Mouse (Mus musculus) embryonic facial prominence, embryonic 15.5 days (tissue): ENCODE data around the gene Cdkal1. TPM values are rescaled to one million over a fixed set of nuclear protein-coding genes. Genes with fewer than 3 reads are reported as not detected.

Experiments
- ATAC-seq: fragments of 200-750 bp; cut with Nextera tagmentation; 2 replicates; pipeline ENCODE4 v1.8.0; 2017; ENCODE audit warnings: low read depth, moderate TSS enrichment; ENCODE audit not compliant: insufficient number of reproducible peaks, low FRiP score, low TSS enrichment
- H3K27ac ChIP-seq: fragments of 300-500 bp; sonication (generic); replicated peaks from 2 replicates; pipeline ENCODE4 v1.5.1; 2015; ENCODE audit warnings: mild to moderate bottlenecking, inconsistent platforms
- H3K27me3 ChIP-seq: fragments of 300-500 bp; sonication (generic); 2 replicates; pipeline ENCODE4 v1.6.1; 2015; ENCODE audit warnings: inconsistent platforms
- H3K36me3 ChIP-seq: fragments of 300-500 bp; sonication (generic); 2 replicates; pipeline ENCODE4 v1.6.1; 2015; ENCODE audit warnings: mild to moderate bottlenecking, inconsistent platforms
- H3K4me1 ChIP-seq: fragments of 300-500 bp; sonication (generic); 2 replicates; pipeline ENCODE4 v1.6.1; 2015; ENCODE audit warnings: inconsistent platforms
- H3K4me2 ChIP-seq: fragments of 300-500 bp; sonication (generic); replicated peaks from 2 replicates; pipeline ENCODE4 v1.6.1; 2015; ENCODE audit warnings: mild to moderate bottlenecking, inconsistent platforms
- H3K4me3 ChIP-seq: fragments of 300-500 bp; sonication (generic); replicated peaks from 2 replicates; pipeline ENCODE4 v1.5.1; 2015; ENCODE audit warnings: mild to moderate bottlenecking, inconsistent platforms
- H3K9ac ChIP-seq: fragments of 300-500 bp; sonication (generic); 2 replicates; pipeline ENCODE4 v1.6.1; 2015; ENCODE audit warnings: inconsistent platforms
- H3K9me3 ChIP-seq: fragments of 300-500 bp; sonication (generic); replicated peaks from 2 replicates; pipeline ENCODE4 v1.6.1; 2016; ENCODE audit warnings: inconsistent platforms
- WGBS: fragments of 180-500 bp; shearing (Covaris S2); methylation state at CpG from one replicate; pipeline ENCODE4 v1.1.7; 2015; 5-methylcytosine and 5-hydroxymethylcytosine counted together
- polyA plus RNA-seq: library from polyadenylated mRNA; unstranded; fragments of >200 nt; fragmentation: Nextera tagmentation; extraction: Ambion mirVana; gene quantifications from 2 replicates; pipeline ENCODE4 v1.2.1, GENCODE M21; 2015

The Cdkal1 gene
- polyA plus RNA-seq, 1 experiment from 2014 or later: 31.2 TPM

DNA sequence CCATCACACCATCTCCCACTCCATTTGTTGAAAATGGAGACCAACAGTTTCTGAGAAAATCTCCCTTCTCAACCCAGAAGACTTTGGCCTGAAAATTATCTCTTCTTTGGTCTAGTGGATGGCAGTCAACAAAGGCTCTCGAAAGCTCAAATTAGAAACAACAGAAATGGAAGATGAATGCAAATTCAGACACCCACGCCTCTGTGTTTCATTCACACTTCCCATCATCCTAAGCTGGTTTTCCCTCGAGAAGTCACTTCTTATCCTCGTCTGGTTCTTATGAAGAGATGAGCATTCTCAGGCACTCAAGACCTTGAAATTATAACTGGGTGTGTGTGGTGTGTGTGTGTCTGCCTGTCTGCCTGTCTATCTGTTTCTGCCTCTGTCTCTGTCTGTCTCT, 621.0 kb downstream of the Cdkal1 start:
- ATAC-seq: no peak
- no peaks in the 10 kb centered on the region for H3K4me1 ChIP-seq
- 80% methylated on average over 4 of the region's 4 CpGs for WGBS
- H3K27ac ChIP-seq: no peak overlapping the region
- no peaks in the 10 kb centered on the region for H3K36me3 ChIP-seq
- H3K9ac ChIP-seq: no peak overlapping the region
- no peak overlapping the region for H3K4me3 ChIP-seq
- no peak overlapping the region for H3K4me2 ChIP-seq
- 0 out of 2 replicates have a peak, but pooled peaks cover 4% of the 10 kb centered on the region for H3K9me3 ChIP-seq
- H3K27me3 ChIP-seq: no peaks in the 10 kb centered on the region

DNA sequence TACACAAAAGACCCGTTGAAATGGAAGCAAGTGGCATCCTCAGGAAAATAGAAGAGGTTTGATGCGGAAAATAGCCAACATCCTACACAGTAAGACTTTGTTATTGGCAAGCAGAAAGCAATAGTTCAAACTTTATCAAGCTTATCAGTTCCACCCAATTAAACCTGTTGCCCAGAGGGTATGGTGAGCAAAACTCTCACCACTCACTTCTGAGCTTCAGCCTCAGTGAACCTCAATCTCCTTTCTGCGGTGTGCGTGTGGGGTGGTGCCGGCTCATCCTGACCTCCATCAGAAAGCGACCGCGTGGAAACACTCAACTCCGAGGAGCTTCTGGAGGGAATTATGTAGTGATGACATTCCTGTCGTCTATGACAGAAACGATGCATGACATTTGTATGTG, 621.5 kb downstream of the Cdkal1 start:
- no peaks in the 10 kb centered on the region for H3K36me3 ChIP-seq
- 59% methylated on average over 11 of the region's 11 CpGs for WGBS
- no peak overlapping the region for H3K27ac ChIP-seq
- ATAC-seq: no peak
- H3K4me2 ChIP-seq: no peak overlapping the region
- no peaks in the 10 kb centered on the region for H3K27me3 ChIP-seq
- H3K4me3 ChIP-seq: no peak overlapping the region
- 0 out of 2 replicates have a peak, but pooled peaks cover 4% of the 10 kb centered on the region for H3K9me3 ChIP-seq
- no peak overlapping the region for H3K9ac ChIP-seq
- H3K4me1 ChIP-seq: no peaks in the 10 kb centered on the region

DNA sequence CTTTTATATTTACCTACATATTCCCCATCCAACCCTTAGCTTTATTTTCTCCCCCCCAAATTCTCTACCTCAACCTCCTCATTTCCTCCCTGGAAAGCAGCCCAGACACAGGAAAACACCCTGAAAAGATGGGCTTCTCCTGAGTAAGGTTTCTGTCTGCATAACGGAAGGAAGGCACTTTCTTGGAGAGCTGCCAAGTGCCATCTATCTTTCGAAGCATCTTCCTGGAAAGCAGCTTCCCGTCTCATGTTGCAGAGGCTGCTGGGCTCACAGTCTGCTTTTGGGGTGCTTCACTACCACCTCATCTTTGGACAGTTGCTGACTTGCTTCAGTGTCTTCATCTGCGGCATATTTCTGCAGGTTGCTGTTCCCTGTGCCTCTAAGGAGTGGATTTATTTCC, 622.8 kb downstream of the Cdkal1 start:
- no peak overlapping the region for H3K4me2 ChIP-seq
- no peaks in the 10 kb centered on the region for H3K4me1 ChIP-seq
- WGBS: 36% methylated on average over 4 of the region's 4 CpGs
- no peak overlapping the region for H3K4me3 ChIP-seq
- no peak overlapping the region for H3K9ac ChIP-seq
- ATAC-seq: no peak
- no peaks in the 10 kb centered on the region for H3K36me3 ChIP-seq
- no peaks in the 10 kb centered on the region for H3K27me3 ChIP-seq
- no peak overlapping the region for H3K27ac ChIP-seq
- H3K9me3 ChIP-seq: 0 out of 2 replicates have a peak, but pooled peaks cover 4% of the 10 kb centered on the region

DNA sequence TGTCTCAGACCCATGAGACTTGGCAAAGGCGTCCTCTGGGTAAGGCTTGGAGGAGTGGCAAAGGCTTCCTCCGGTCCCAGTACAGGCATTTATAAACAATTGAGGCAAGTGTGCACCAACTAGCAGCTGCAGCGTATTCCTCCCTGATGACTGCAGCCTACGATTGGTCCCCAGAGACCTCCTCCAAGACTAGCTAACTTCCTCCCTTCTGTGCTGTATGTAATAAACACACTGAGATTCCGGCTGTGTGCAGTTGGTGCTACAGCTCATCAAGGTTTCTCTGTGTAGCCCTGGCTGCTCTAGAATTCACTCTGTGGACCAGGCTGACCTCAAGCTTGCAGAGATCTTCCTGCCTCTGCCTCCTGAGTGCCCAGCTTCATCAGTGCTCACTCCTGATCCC, 630.7 kb downstream of the Cdkal1 start:
- Histone ChIP-seq H3K27me3 (no peaks in the 10 kb centered on the region), H3K4me3 (no peak overlapping the region), H3K9me3 (no peaks in the 10 kb centered on the region), H3K4me2 (no peak overlapping the region), H3K9ac (no peak overlapping the region), H3K36me3 (no peaks in the 10 kb centered on the region), H3K4me1 (no peaks in the 10 kb centered on the region), H3K27ac (no peak overlapping the region)
- WGBS: 72% methylated on average over 5 of the region's 5 CpGs
- ATAC-seq: no peak

DNA sequence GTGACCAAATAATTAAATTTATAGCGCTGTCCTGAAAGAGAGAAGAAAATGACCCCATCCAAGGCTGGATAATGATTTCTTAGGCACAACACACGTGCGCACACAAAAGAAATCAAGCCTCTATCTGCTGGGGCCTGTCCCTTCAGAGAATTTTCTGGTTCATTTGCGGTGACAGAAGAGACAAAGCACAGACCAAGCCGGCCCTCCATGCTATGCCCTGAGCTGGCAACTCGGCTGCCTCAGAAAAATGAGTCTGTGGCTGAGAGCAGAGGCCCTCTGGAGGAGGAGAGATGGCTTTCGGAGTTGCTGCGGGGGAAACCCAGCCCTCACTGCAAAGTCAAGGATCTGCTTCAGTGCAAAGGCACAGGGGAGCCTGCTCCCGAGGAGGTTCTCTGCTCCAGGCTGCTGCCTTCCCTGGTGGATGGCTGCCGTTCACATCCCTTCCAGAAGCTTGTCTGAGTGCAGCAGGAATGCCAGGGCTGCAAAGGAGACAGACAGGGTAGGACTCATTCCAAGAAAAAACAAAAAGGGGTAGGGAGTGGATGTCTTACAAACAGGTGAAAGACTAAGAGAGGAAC, 633.1 kb downstream of the Cdkal1 start:
- WGBS: 21% methylated on average over 10 of the region's 10 CpGs

DNA sequence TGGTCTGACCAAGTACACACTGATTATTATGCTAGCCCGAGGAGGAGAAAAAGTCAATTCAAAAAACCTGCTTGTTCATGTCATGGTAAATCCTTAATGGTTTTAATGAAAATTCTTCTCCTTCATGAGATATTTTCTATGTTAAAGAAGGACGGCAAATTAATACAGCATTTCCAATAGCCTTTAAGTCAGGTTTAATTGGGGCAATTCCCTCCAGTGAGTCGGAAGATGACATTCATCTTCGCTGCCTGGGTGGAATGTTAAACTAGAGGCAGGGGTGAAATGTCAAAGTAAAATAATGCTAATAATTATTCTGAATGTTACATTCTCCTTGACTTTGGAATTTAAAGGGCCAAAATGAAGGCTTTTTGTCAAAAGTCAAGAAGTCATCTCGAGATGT, 633.8 kb downstream of the Cdkal1 start:
- WGBS: 59% methylated on average over 5 of the region's 5 CpGs
- no peak for ATAC-seq

More for the DNA sequence above, 633.1 kb downstream of the Cdkal1 start:
- Histone ChIP-seq H3K27ac (no peak overlapping the region), H3K4me2 (no peak overlapping the region), H3K9me3 (no peaks in the 10 kb centered on the region), H3K9ac (no peak overlapping the region), H3K4me3 (no peak overlapping the region), H3K27me3 (no peaks in the 10 kb centered on the region), H3K4me1 (0 out of 2 replicates have a peak, but pooled peaks cover 6% of the 10 kb centered on the region), H3K36me3 (no peaks in the 10 kb centered on the region)
- ATAC-seq: no peak

DNA sequence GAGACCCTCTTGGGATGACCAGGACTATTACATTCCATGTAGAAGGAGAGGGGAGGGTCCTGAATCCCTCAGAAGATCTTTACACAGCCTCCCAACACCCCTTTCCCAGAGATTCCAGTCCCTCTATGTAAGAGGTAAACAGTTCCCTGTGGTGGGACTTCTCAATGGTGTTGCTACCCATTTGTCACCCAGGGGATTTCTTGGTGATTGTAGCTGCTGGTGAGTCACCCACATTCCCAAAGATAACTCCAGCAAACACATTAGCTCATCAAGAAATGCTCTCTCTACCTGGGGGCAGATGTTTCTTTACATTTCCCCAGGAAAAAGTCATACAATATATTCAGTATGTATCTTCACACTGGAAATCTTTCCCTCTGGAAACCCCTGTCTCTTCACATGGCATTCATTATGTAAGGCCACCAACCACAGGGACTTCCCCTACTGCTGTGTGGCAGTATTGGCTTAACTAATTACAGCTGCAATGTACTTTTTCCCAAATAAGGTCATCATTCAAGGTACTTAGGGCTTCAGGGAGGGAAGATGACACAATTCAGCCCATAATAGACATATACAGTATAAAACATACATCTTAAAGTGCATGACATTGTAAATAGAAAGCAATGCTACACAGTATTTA, 636.8 kb downstream of the Cdkal1 start:
- Histone ChIP-seq H3K9ac (no peak overlapping the region), H3K27ac (peak overlapping the region; percentile 58; the same call in 1 of the 2 replicates), H3K27me3 (no peaks in the 10 kb centered on the region), H3K4me1 (0 out of 2 replicates have a peak, but pooled peaks cover 6% of the 10 kb centered on the region), H3K4me2 (no peak overlapping the region), H3K4me3 (no peak overlapping the region), H3K36me3 (no peaks in the 10 kb centered on the region), H3K9me3 (no peaks in the 10 kb centered on the region)
- peak; percentile 34; the same call in 1 of the 2 replicates for ATAC-seq

More for the DNA sequence above, 633.8 kb downstream of the Cdkal1 start:
- H3K9me3 ChIP-seq: no peaks in the 10 kb centered on the region
- H3K4me2 ChIP-seq: no peak overlapping the region
- H3K9ac ChIP-seq: no peak overlapping the region
- no peaks in the 10 kb centered on the region for H3K36me3 ChIP-seq
- no peaks in the 10 kb centered on the region for H3K27me3 ChIP-seq
- H3K27ac ChIP-seq: no peak overlapping the region
- H3K4me1 ChIP-seq: 0 out of 2 replicates have a peak, but pooled peaks cover 6% of the 10 kb centered on the region
- no peak overlapping the region for H3K4me3 ChIP-seq

DNA sequence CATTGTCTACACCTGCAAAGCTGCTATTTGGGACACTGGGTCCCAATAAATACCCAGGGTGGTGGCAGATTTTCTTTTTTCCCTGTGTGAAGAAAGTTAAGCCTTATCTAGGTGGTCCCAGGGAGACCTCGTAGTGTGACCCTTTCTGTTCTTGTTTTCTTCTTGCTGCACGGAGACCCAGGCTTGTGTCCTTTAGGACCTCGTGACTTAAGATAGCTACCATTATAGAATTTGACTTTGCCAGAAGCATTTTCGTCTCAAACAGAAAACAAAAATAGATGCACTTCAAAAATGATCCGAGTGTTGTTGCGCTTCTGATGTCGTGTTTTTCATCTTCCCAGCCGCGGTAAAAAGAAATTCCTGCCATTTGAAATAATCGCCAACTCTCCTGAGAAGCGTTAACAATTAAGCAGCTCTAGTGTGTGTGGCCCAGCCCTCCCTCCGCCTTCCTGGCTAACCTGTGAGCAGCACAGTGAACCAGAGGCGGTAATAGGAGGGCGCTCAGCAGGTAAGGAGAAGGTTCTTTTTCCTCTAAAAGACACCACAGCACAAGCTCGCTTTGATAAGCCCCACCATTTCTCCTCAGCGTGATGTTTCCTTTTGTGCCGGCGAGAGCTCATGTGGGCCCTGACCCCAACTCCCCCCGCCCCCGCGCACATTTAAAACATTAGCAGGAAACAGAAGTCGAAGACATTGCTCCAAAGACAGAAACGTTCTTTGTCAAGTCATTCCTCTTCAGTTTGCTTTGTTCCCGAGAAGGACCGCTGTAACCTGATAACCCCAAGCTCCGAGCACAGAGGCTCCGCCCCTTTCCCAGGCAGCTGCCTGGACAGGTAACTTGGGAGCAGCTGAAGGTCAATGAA, 645.1 kb downstream of the Cdkal1 start:
- H3K27ac ChIP-seq: peak overlapping the region; percentile 76
- 3% methylated on average over 27 of the region's 27 CpGs for WGBS
- peak; percentile 57; the same call in 1 of the 2 replicates for ATAC-seq
- no peaks in the 10 kb centered on the region for H3K9me3 ChIP-seq
- H3K4me1 ChIP-seq: peaks cover 10% of the 10 kb centered on the region; the same call in 1 of the 2 replicates
- H3K9ac ChIP-seq: peak overlapping the region; percentile 15; the same call in 1 of the 2 replicates
- H3K4me2 ChIP-seq: peak overlapping the region; percentile 71
- no peaks in the 10 kb centered on the region for H3K36me3 ChIP-seq
- peak overlapping the region; percentile 41 for H3K4me3 ChIP-seq
- H3K27me3 ChIP-seq: no peaks in the 10 kb centered on the region

DNA sequence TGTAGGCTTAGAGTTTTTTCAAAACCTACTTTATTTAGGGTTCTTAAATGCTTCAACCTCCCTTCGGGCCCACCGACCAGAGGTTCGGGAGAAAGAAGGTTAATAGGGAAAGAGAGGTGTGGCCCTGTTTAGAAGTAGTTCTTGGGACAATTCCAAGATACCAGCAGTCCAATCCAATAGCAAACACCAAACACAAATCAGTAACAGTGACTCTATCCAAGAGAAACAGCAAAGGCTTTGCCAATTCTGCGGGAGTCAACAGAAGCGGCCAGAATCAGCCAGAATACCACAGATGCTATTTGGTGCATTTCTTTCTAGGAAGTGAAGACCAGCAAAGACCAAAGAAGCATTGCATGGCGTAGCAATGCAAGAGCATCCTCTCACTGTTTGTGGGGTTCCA, 646.7 kb downstream of the Cdkal1 start:
- no peak for ATAC-seq
- Histone ChIP-seq H3K27ac (no peak overlapping the region), H3K9ac (no peak overlapping the region), H3K27me3 (no peaks in the 10 kb centered on the region), H3K9me3 (no peaks in the 10 kb centered on the region), H3K4me1 (peaks cover 10% of the 10 kb centered on the region; the same call in 1 of the 2 replicates), H3K36me3 (no peaks in the 10 kb centered on the region), H3K4me3 (no peak overlapping the region), H3K4me2 (no peak overlapping the region)
- 90% methylated on average over 6 of the region's 6 CpGs for WGBS

DNA sequence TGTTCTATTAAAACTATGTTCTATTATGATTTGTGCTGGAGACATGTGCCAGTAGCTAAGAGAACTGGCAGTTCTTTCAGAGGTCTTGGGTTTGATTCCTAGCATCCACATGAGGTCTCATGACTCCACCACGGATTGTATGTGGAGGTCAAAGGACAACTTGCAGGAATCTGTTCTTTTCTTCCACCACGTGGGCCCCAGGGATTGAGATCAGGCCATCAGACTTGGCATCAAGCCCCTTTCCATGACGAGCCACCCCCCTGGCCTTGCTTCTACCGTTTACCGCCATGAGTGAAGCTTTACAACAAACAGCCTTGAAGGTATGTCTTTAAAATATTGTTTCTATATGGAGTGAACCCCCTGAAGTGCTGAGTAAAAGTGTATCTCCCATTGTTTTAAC, 651.6 kb downstream of the Cdkal1 start:
- H3K9ac ChIP-seq: no peak overlapping the region
- H3K4me3 ChIP-seq: no peak overlapping the region
- H3K4me1 ChIP-seq: peaks cover 8% of the 10 kb centered on the region; the same call in 1 of the 2 replicates
- H3K4me2 ChIP-seq: no peak overlapping the region
- H3K27ac ChIP-seq: no peak overlapping the region
- H3K9me3 ChIP-seq: no peaks in the 10 kb centered on the region
- 79% methylated on average over 5 of the region's 5 CpGs for WGBS
- H3K36me3 ChIP-seq: no peaks in the 10 kb centered on the region
- H3K27me3 ChIP-seq: no peaks in the 10 kb centered on the region
- ATAC-seq: no peak

DNA sequence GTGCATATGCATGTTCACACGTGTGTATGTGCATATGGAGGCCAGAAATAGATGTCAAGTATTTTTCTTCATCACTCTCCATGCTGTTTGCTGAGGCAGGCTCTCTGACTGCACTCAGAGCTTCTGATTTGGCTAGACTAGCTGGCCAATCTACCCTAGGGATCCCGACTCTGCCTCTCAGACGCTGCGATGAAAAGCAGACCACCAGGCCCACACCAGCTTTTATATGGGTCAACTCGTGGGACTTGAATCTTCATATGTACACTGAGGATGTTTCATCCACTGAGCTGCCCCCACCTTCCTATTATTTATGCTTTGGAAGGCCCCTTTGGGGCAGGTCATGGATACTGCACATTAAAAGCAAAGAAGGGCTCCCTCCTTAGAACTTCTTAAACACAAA, 652.0 kb downstream of the Cdkal1 start:
- ATAC-seq: no peak
- no peak overlapping the region for H3K9ac ChIP-seq
- H3K36me3 ChIP-seq: no peaks in the 10 kb centered on the region
- H3K27me3 ChIP-seq: no peaks in the 10 kb centered on the region
- H3K4me2 ChIP-seq: no peak overlapping the region
- WGBS: 85% methylated on average over 5 of the region's 5 CpGs
- no peaks in the 10 kb centered on the region for H3K9me3 ChIP-seq
- H3K27ac ChIP-seq: no peak overlapping the region
- H3K4me1 ChIP-seq: peaks cover 8% of the 10 kb centered on the region; the same call in 1 of the 2 replicates
- H3K4me3 ChIP-seq: no peak overlapping the region
